Mouse (Mus musculus) lung, embryonic 15.5 days (tissue): ENCODE data around the gene Trdmt1. TPM values are rescaled to one million over a fixed set of nuclear protein-coding genes. Genes with fewer than 3 reads are reported as not detected.

Experiments used
- ATAC-seq: fragments of 200-750 bp; cut with Nextera tagmentation; 2 replicates; pipeline ENCODE4 v1.8.0; 2017; ENCODE audit warnings: moderate number of reproducible peaks, borderline replicate concordance; ENCODE audit not compliant: low FRiP score, low TSS enrichment; ENCODE audit errors: extremely low read depth
- H3K27ac ChIP-seq: fragments of 300-500 bp; sonication (generic); 2 replicates; pipeline ENCODE4 v1.5.1; 2015; ENCODE audit warnings: moderate library complexity, mild to moderate bottlenecking, inconsistent platforms
- H3K27me3 ChIP-seq: fragments of 300-500 bp; sonication (generic); 2 replicates; pipeline ENCODE4 v1.6.1; 2015; ENCODE audit warnings: inconsistent platforms
- H3K36me3 ChIP-seq: fragments of 300-500 bp; sonication (generic); 2 replicates; pipeline ENCODE4 v1.6.1; 2015; ENCODE audit warnings: inconsistent platforms
- H3K4me1 ChIP-seq: fragments of 300-500 bp; sonication (generic); 2 replicates; pipeline ENCODE4 v1.6.1; 2015; ENCODE audit warnings: inconsistent platforms
- H3K4me2 ChIP-seq: fragments of 300-500 bp; sonication (generic); 2 replicates; pipeline ENCODE4 v1.6.1; 2015; ENCODE audit warnings: inconsistent platforms, mild to moderate bottlenecking, moderate library complexity
- H3K4me3 ChIP-seq: fragments of 300-500 bp; sonication (generic); 2 replicates; pipeline ENCODE4 v1.5.1; 2015; ENCODE audit warnings: mild to moderate bottlenecking, inconsistent platforms
- H3K9ac ChIP-seq: fragments of 300-500 bp; sonication (generic); 2 replicates; pipeline ENCODE4 v1.6.1; 2015; ENCODE audit warnings: inconsistent platforms
- H3K9me3 ChIP-seq: fragments of 300-500 bp; sonication (generic); 2 replicates; pipeline ENCODE4 v1.6.1; 2016; ENCODE audit warnings: inconsistent platforms
- WGBS: fragments of 180-500 bp; shearing (Covaris S2); methylation state at CpG from one replicate; pipeline ENCODE4 v1.1.7; 2015; 5-methylcytosine and 5-hydroxymethylcytosine counted together
- polyA plus RNA-seq: library from polyadenylated mRNA; unstranded; fragments of >200 nt; fragmentation: Nextera tagmentation; extraction: Ambion mirVana; gene quantifications from 2 replicates; pipeline ENCODE4 v1.2.1, GENCODE M21; 2015

Trdmt1 gene
- polyA plus RNA-seq, 1 experiment from 2014 or later = 16.0 TPM

GRCm38 (mm10) chr2:13527125-13527524 is 17.3 kb downstream of the Trdmt1 start:
- Histone ChIP-seq H3K4me2 (no peak overlapping the region), H3K36me3 (no peaks in the 10 kb centered on the region), H3K27ac (no peak overlapping the region), H3K4me3 (no peak overlapping the region), H3K9ac (no peak overlapping the region), H3K4me1 (no peaks in the 10 kb centered on the region), H3K27me3 (no peaks in the 10 kb centered on the region), H3K9me3 (no peaks in the 10 kb centered on the region)
- no peak for ATAC-seq
- WGBS = 69% methylated on average over 2 of the region's 2 CpGs

- 82% methylated on average over 2 of the region's 2 CpGs for whole genome bisulfite sequencing
- no peak overlapping the region for H3K4me2 ChIP-seq
Measured at GRCm38 (mm10) chr2:13526205-13526604, 18.3 kb downstream of the Trdmt1 start.

GRCm38 (mm10) chr2:13523540-13524456 is 20.7 kb downstream of the Trdmt1 start:
- Histone ChIP-seq H3K36me3 (no peaks in the 10 kb centered on the region), H3K4me1 (no peaks in the 10 kb centered on the region), H3K27me3 (no peaks in the 10 kb centered on the region), H3K27ac (no peak overlapping the region), H3K4me3 (no peak overlapping the region), H3K4me2 (no peak overlapping the region), H3K9ac (no peak overlapping the region), H3K9me3 (no peaks in the 10 kb centered on the region)
- ATAC-seq = peak; percentile 62; the same call in 1 of the 2 replicates
- WGBS = 45% methylated on average over 8 of the region's 8 CpGs

More at GRCm38 (mm10) chr2:13526205-13526604, 18.3 kb downstream of the Trdmt1 start:
- Histone ChIP-seq H3K36me3 (no peaks in the 10 kb centered on the region), H3K9me3 (no peaks in the 10 kb centered on the region), H3K27ac (no peak overlapping the region), H3K4me3 (no peak overlapping the region), H3K4me1 (no peaks in the 10 kb centered on the region), H3K27me3 (no peaks in the 10 kb centered on the region), H3K9ac (no peak overlapping the region)
- ATAC-seq = no peak

GRCm38 (mm10) chr2:13522106-13522505 is 22.4 kb downstream of the Trdmt1 start:
- ATAC-seq = no peak
- Histone ChIP-seq H3K27ac (no peak overlapping the region), H3K4me3 (no peak overlapping the region), H3K9ac (no peak overlapping the region), H3K27me3 (no peaks in the 10 kb centered on the region), H3K4me1 (no peaks in the 10 kb centered on the region), H3K36me3 (no peaks in the 10 kb centered on the region), H3K9me3 (no peaks in the 10 kb centered on the region), H3K4me2 (no peak overlapping the region)
- WGBS = 21% methylated on average over 8 of the region's 8 CpGs

GRCm38 (mm10) chr2:13514949-13515348 is 29.5 kb downstream of the Trdmt1 start:
- Histone ChIP-seq H3K4me2 (no peak overlapping the region), H3K36me3 (no peaks in the 10 kb centered on the region), H3K9ac (no peak overlapping the region), H3K27ac (no peak overlapping the region), H3K27me3 (no peaks in the 10 kb centered on the region), H3K4me1 (no peaks in the 10 kb centered on the region), H3K9me3 (no peaks in the 10 kb centered on the region), H3K4me3 (no peak overlapping the region)
- WGBS = 59% methylated on average over 4 of the region's 4 CpGs
- ATAC-seq = no peak

- no peak overlapping the region for H3K27ac ChIP-seq
- WGBS = 93% methylated on average over 2 of the region's 2 CpGs
- H3K4me1 ChIP-seq = no peaks in the 10 kb centered on the region
- no peak overlapping the region for H3K4me3 ChIP-seq
- H3K36me3 ChIP-seq = no peaks in the 10 kb centered on the region
- no peaks in the 10 kb centered on the region for H3K9me3 ChIP-seq
- no peak overlapping the region for H3K9ac ChIP-seq
- ATAC-seq = no peak
- H3K27me3 ChIP-seq = no peaks in the 10 kb centered on the region
- no peak overlapping the region for H3K4me2 ChIP-seq
Measured at GRCm38 (mm10) chr2:13502717-13503116, 41.8 kb downstream of the Trdmt1 start.

- no peaks in the 10 kb centered on the region for H3K27me3 ChIP-seq
- H3K27ac ChIP-seq = no peak overlapping the region
- H3K4me1 ChIP-seq = no peaks in the 10 kb centered on the region
- H3K9ac ChIP-seq = no peak overlapping the region
- H3K36me3 ChIP-seq = no peaks in the 10 kb centered on the region
- H3K4me2 ChIP-seq = no peak overlapping the region
- 45% methylated on average over 5 of the region's 5 CpGs for WGBS
- no peak overlapping the region for H3K4me3 ChIP-seq
- ATAC-seq = no peak
- H3K9me3 ChIP-seq = no peaks in the 10 kb centered on the region
Measured at GRCm38 (mm10) chr2:13501553-13501952, 42.9 kb downstream of the Trdmt1 start.

GRCm38 (mm10) chr2:13500298-13500999 is 44.0 kb downstream of the Trdmt1 start:
- WGBS = 59% methylated on average over 5 of the region's 5 CpGs
- no peaks in the 10 kb centered on the region for H3K4me1 ChIP-seq
- H3K4me2 ChIP-seq = no peak overlapping the region
- H3K4me3 ChIP-seq = no peak overlapping the region
- no peak overlapping the region for H3K27ac ChIP-seq
- H3K9ac ChIP-seq = no peak overlapping the region
- H3K36me3 ChIP-seq = no peaks in the 10 kb centered on the region
- ATAC-seq = no peak
- H3K9me3 ChIP-seq = no peaks in the 10 kb centered on the region
- no peaks in the 10 kb centered on the region for H3K27me3 ChIP-seq

GRCm38 (mm10) chr2:13499196-13499595 is 45.3 kb downstream of the Trdmt1 start:
- WGBS = 59% methylated on average over 7 of the region's 7 CpGs
- H3K9me3 ChIP-seq = no peaks in the 10 kb centered on the region
- no peak for ATAC-seq
- no peaks in the 10 kb centered on the region for H3K27me3 ChIP-seq
- H3K4me1 ChIP-seq = no peaks in the 10 kb centered on the region
- no peaks in the 10 kb centered on the region for H3K36me3 ChIP-seq
- H3K9ac ChIP-seq = no peak overlapping the region
- H3K4me2 ChIP-seq = no peak overlapping the region
- no peak overlapping the region for H3K4me3 ChIP-seq
- no peak overlapping the region for H3K27ac ChIP-seq

- Histone ChIP-seq H3K9ac (no peak overlapping the region), H3K27me3 (no peaks in the 10 kb centered on the region), H3K36me3 (no peaks in the 10 kb centered on the region), H3K4me3 (no peak overlapping the region), H3K4me1 (no peaks in the 10 kb centered on the region), H3K4me2 (no peak overlapping the region), H3K9me3 (no peaks in the 10 kb centered on the region), H3K27ac (no peak overlapping the region)
- WGBS = 67% methylated on average over 2 of the region's 2 CpGs
- ATAC-seq = no peak
Measured at GRCm38 (mm10) chr2:13496087-13496486, 48.4 kb downstream of the Trdmt1 start.

- no peak overlapping the region for H3K9ac ChIP-seq
- H3K27me3 ChIP-seq = no peaks in the 10 kb centered on the region
- no peaks in the 10 kb centered on the region for H3K9me3 ChIP-seq
- 81% methylated on average over 4 of the region's 4 CpGs for WGBS
- no peak for ATAC-seq
- no peak overlapping the region for H3K4me2 ChIP-seq
- no peaks in the 10 kb centered on the region for H3K4me1 ChIP-seq
- H3K27ac ChIP-seq = no peak overlapping the region
- H3K36me3 ChIP-seq = no peaks in the 10 kb centered on the region
- no peak overlapping the region for H3K4me3 ChIP-seq
Measured at GRCm38 (mm10) chr2:13492927-13493326, 51.5 kb downstream of the Trdmt1 start.

GRCm38 (mm10) chr2:13491734-13492133 is 52.7 kb downstream of the Trdmt1 start, which contains the start of gene Cubn:
Gene Cubn, minus strand, starts transcription at chr2:13491813.
- no peak within 1 kb of the TSS for H3K9ac ChIP-seq
- no peaks in the 10 kb centered on the region for H3K36me3 ChIP-seq
- no peak for ATAC-seq
- 54% methylated on average over 8 of the region's 8 CpGs for WGBS
- peak within 1 kb of the TSS; percentile 25 for H3K27ac ChIP-seq
- H3K4me1 ChIP-seq = no peaks in the 10 kb centered on the region
- H3K4me3 ChIP-seq = no peak within 1 kb of the TSS
- no peaks in the 10 kb centered on the region for H3K9me3 ChIP-seq
- no peaks in the 10 kb centered on the region for H3K27me3 ChIP-seq
- no peak within 1 kb of the TSS for H3K4me2 ChIP-seq
